Mouse (Mus musculus): ENCODE results near the gene Trub1. TPM values are rescaled to one million over a fixed set of nuclear protein-coding genes. Genes with fewer than 3 reads are reported as not detected.

The Trub1 gene
- total RNA-seq, 4 experiments from 2014 or later: 17.3 to 18.5 (median 17.9) TPM

Other genes with a start within 250 kb of the Trub1 start
- 10 to 100 TPM; 80.6 to 97.1 (median 86.4) TPM for gene Ablim1, start 138.0 kb upstream of the Trub1 start, total RNA-seq (2022)
- gene Fam160b1, start 92.2 kb upstream of the Trub1 start, total RNA-seq (2022): 10 to 100 TPM; 19.1 to 24.8 (median 21.2) TPM
- 10 to 100 TPM; 60.7 to 70.3 (median 65.2) TPM for gene Atrnl1, start 158.1 kb downstream of the Trub1 start, total RNA-seq (2022)

All from layer of hippocampus, adult 8-10 months (tissue).